Mouse (Mus musculus): ENCODE data around the gene Tenm4. TPM values are rescaled to one million over a fixed set of nuclear protein-coding genes. Genes with fewer than 3 reads are reported as not detected.

The Tenm4 gene
- total and polyA plus RNA-seq, 2 experiments: 0.09 to 0.11 TPM

GRCm38 (mm10) chr7:96470821-96471220 is 299.8 kb downstream of the Tenm4 start:
- 77% methylated on average over 6 of the region's 6 CpGs for WGBS

GRCm38 (mm10) chr7:96474560-96475089 is 303.6 kb downstream of the Tenm4 start:
- H3K36me3 ChIP-seq (ENCODE audit: control insufficient read depth, insufficient read depth, low read length): no peaks in the 10 kb centered on the region
- no peak overlapping the region for H3K27ac ChIP-seq (replicated peaks; ENCODE audit: insufficient read depth, low read depth, low read length)
- no peaks in the 10 kb centered on the region for H3K4me1 ChIP-seq (ENCODE audit: control insufficient read depth, insufficient read depth, low read length)
- no peaks in the 10 kb centered on the region for H3K79me2 ChIP-seq (ENCODE audit: control insufficient read depth, insufficient read depth, low read length)
- no peak overlapping the region for H3K4me3 ChIP-seq (ENCODE audit: insufficient read depth, low read depth, low read length)
- no peak overlapping the region for H3K9ac ChIP-seq (ENCODE audit: low read depth, low read length)
- no peaks in the 10 kb centered on the region; the same call in 1 of the 2 replicates for H3K27me3 ChIP-seq (ENCODE audit: control insufficient read depth, insufficient read depth, low read length)
- no peak for DNase-seq (ENCODE audit: extremely low read depth, low read depth, low spot score)
- TF ChIP-seq POLR2A (IDR thresholded peaks at IDR 0.05; ENCODE audit: extremely low read depth, insufficient read depth, low read length): no peak
- no peak for TF ChIP-seq CTCF (IDR thresholded peaks at IDR 0.05; ENCODE audit: low read depth, low read length)
- WGBS: 84% methylated on average over 11 of the region's 11 CpGs

More at GRCm38 (mm10) chr7:96470821-96471220, 299.8 kb downstream of the Tenm4 start:
- Histone ChIP-seq H3K36me3 (ENCODE audit: control insufficient read depth, insufficient read depth, low read length) (no peaks in the 10 kb centered on the region), H3K4me1 (ENCODE audit: control insufficient read depth, insufficient read depth, low read length) (no peaks in the 10 kb centered on the region), H3K79me2 (ENCODE audit: control insufficient read depth, insufficient read depth, low read length) (no peaks in the 10 kb centered on the region), H3K27ac (replicated peaks; ENCODE audit: insufficient read depth, low read depth, low read length) (no peak overlapping the region), H3K27me3 (ENCODE audit: control insufficient read depth, insufficient read depth, low read length) (peaks cover 5% of the 10 kb centered on the region; the same call in 1 of the 2 replicates), H3K9ac (ENCODE audit: low read depth, low read length) (no peak overlapping the region), H3K4me3 (ENCODE audit: insufficient read depth, low read depth, low read length) (no peak overlapping the region)
- no peak for DNase-seq (ENCODE audit: extremely low read depth, low read depth, low spot score)
- TF ChIP-seq POLR2A (IDR thresholded peaks at IDR 0.05; ENCODE audit: extremely low read depth, insufficient read depth, low read length) (no peak), CTCF (IDR thresholded peaks at IDR 0.05; ENCODE audit: low read depth, low read length) (no peak)

GRCm38 (mm10) chr7:96476987-96477613 is 306.1 kb downstream of the Tenm4 start:
- Histone ChIP-seq H3K36me3 (ENCODE audit: control insufficient read depth, insufficient read depth, low read length) (no peaks in the 10 kb centered on the region), H3K4me1 (ENCODE audit: control insufficient read depth, insufficient read depth, low read length) (no peaks in the 10 kb centered on the region), H3K27me3 (ENCODE audit: control insufficient read depth, insufficient read depth, low read length) (no peaks in the 10 kb centered on the region; the same call in 1 of the 2 replicates), H3K27ac (replicated peaks; ENCODE audit: insufficient read depth, low read depth, low read length) (no peak overlapping the region), H3K9ac (ENCODE audit: low read depth, low read length) (no peak overlapping the region), H3K4me3 (ENCODE audit: insufficient read depth, low read depth, low read length) (no peak overlapping the region), H3K79me2 (ENCODE audit: control insufficient read depth, insufficient read depth, low read length) (no peaks in the 10 kb centered on the region)
- peak; percentile 34 for DNase-seq (ENCODE audit: extremely low read depth, low read depth, low spot score)
- WGBS: 74% methylated on average over 6 of the region's 6 CpGs
- no peak for TF ChIP-seq POLR2A (IDR thresholded peaks at IDR 0.05; ENCODE audit: extremely low read depth, insufficient read depth, low read length)
- TF ChIP-seq CTCF (IDR thresholded peaks at IDR 0.05; ENCODE audit: low read depth, low read length): no peak

- no peaks in the 10 kb centered on the region; the same call in 1 of the 2 replicates for H3K27me3 ChIP-seq (ENCODE audit: control insufficient read depth, insufficient read depth, low read length)
- TF ChIP-seq POLR2A (IDR thresholded peaks at IDR 0.05; ENCODE audit: extremely low read depth, insufficient read depth, low read length) (no peak), CTCF (IDR thresholded peaks at IDR 0.05; ENCODE audit: low read depth, low read length) (no peak)
- H3K4me3 ChIP-seq (ENCODE audit: insufficient read depth, low read depth, low read length): no peak overlapping the region
- no peaks in the 10 kb centered on the region for H3K79me2 ChIP-seq (ENCODE audit: control insufficient read depth, insufficient read depth, low read length)
- WGBS: 84% methylated on average over 6 of the region's 6 CpGs
- no peak overlapping the region for H3K27ac ChIP-seq (replicated peaks; ENCODE audit: insufficient read depth, low read depth, low read length)
- no peak overlapping the region for H3K9ac ChIP-seq (ENCODE audit: low read depth, low read length)
- no peaks in the 10 kb centered on the region for H3K36me3 ChIP-seq (ENCODE audit: control insufficient read depth, insufficient read depth, low read length)
- no peaks in the 10 kb centered on the region for H3K4me1 ChIP-seq (ENCODE audit: control insufficient read depth, insufficient read depth, low read length)
- DNase-seq (ENCODE audit: extremely low read depth, low read depth, low spot score): no peak
Observed at GRCm38 (mm10) chr7:96479139-96479538, 308.1 kb downstream of the Tenm4 start.

DNA sequence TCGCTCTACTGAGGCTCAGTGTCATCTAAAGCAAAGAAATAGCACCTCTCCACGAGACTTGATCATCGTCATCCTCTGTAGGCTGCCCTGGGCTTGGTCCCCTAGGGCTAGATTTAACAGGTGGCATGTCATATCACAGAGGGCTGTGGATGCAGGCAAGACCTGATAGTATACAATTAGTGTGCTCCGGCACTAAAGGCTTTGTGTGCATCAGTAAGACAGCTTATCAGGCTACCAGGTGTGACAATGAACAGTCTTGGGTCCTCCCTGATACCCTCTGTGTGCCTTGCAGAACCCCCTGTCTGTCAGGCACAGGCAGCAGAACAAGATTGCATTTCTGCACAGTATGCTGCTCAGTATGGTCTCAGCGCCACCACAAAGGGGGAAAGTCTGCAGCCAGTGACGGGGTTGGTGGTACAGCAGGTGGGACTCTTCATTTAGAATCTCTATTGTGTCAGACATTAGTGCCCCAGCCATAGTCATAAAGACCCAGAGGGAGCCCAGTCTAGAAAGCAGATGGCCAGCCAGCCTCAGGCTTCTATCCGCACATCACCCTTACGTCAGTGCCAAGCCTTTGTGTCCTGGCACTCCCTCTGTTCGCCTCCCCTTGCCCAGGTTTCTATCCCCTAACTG is 309.4 kb downstream of the Tenm4 start:
- Histone ChIP-seq H3K9ac (ENCODE audit: low read depth, low read length) (no peak overlapping the region), H3K4me1 (ENCODE audit: control insufficient read depth, insufficient read depth, low read length) (no peaks in the 10 kb centered on the region), H3K27ac (replicated peaks; ENCODE audit: insufficient read depth, low read depth, low read length) (no peak overlapping the region), H3K79me2 (ENCODE audit: control insufficient read depth, insufficient read depth, low read length) (no peaks in the 10 kb centered on the region), H3K36me3 (ENCODE audit: control insufficient read depth, insufficient read depth, low read length) (no peaks in the 10 kb centered on the region), H3K27me3 (ENCODE audit: control insufficient read depth, insufficient read depth, low read length) (no peaks in the 10 kb centered on the region; the same call in 1 of the 2 replicates), H3K4me3 (ENCODE audit: insufficient read depth, low read depth, low read length) (no peak overlapping the region)
- no peak for DNase-seq (ENCODE audit: extremely low read depth, low read depth, low spot score)
- no peak for TF ChIP-seq CTCF (IDR thresholded peaks at IDR 0.05; ENCODE audit: low read depth, low read length)
- TF ChIP-seq POLR2A (IDR thresholded peaks at IDR 0.05; ENCODE audit: extremely low read depth, insufficient read depth, low read length): no peak
- 87% methylated on average over 9 of the region's 9 CpGs for WGBS

Measured in liver, adult 2 months (tissue).